8 mouse cellular contexts compared by ENCODE assay signal in genomic region chr15:89476475-89476815, GRCm38 (mm10). TPM values are rescaled to one million over a fixed set of nuclear protein-coding genes. Genes with fewer than 3 reads are reported as not detected.
A peak's percentile ranks its signal among the peaks of the same experiment; 100 is the strongest.
DNase-seq lines count a peak whose midpoint lies in the region; ATAC-seq and TF ChIP-seq lines count a peak whose summit lies in the region.

No protein-coding gene starts in this region.

- no peak for TF ChIP-seq CTCF in G1E (IDR thresholded peaks at IDR 0.05; ENCODE audit: low read depth, low read length)

- H3K4me1 ChIP-seq in heart, embryonic 16.5 days (ENCODE audit: control insufficient read depth, insufficient read depth, low read length), result peaks cover 15% of the 10 kb centered on the region
- peaks cover 29% of the 10 kb centered on the region for H3K4me1 ChIP-seq in G1E (ENCODE audit: insufficient read depth, low read depth, low read length)
- peaks cover 29% of the 10 kb centered on the region for H3K4me1 ChIP-seq in hindbrain, embryonic 13.5 days (replicated peaks)
- peaks cover 17% of the 10 kb centered on the region for H3K4me1 ChIP-seq in midbrain, embryonic 13.5 days (replicated peaks)

- intact Hi-C loops in heart, postnatal 14 days (cut with DNase I), result loop anchor here (2.0 kb wide), 1 partner anchor 22 kb away; the partner anchor contains the start of gene Shank3

- WGBS in heart, embryonic 16.5 days, result 4% methylated on average over 5 of the region's 5 CpGs
- 8% methylated on average over 5 of the region's 5 CpGs for WGBS in hindbrain, embryonic 13.5 days
- 9% methylated on average over 5 of the region's 5 CpGs for WGBS in midbrain, embryonic 13.5 days

- no peak for DNase-seq in heart, postnatal 14 days
- DNase-seq in G1E (ENCODE audit: low spot score), result peak; percentile 65
- no peak for DNase-seq in layer of hippocampus, postnatal 25 days (ENCODE audit: extremely low spot score in 1 of 2, low spot score in 1 of 2)
- DNase-seq in adrenal gland, adult 2 months, result no peak

- peak overlapping the region; percentile 83 for H3K27ac ChIP-seq in heart, embryonic 16.5 days (ENCODE audit: low read length)
- H3K27ac ChIP-seq in hindbrain, embryonic 13.5 days, result peak overlapping the region; percentile 86
- H3K27ac ChIP-seq in midbrain, embryonic 13.5 days, result peak overlapping the region; percentile 77

- peak overlapping the region; percentile 77 for H3K9ac ChIP-seq in heart, embryonic 16.5 days (ENCODE audit: low read length)
- peak overlapping the region; percentile 78 for H3K9ac ChIP-seq in hindbrain, embryonic 13.5 days
- peak overlapping the region; percentile 70 for H3K9ac ChIP-seq in midbrain, embryonic 13.5 days (replicated peaks)

- peak overlapping the region; percentile 66 for H3K4me3 ChIP-seq in heart, embryonic 16.5 days (ENCODE audit: low read length)
- peak overlapping the region; percentile 84 for H3K4me3 ChIP-seq in G1E (ENCODE audit: low read depth, low read length)
- peak overlapping the region; percentile 61 for H3K4me3 ChIP-seq in hindbrain, embryonic 13.5 days
- peak overlapping the region; percentile 62 for H3K4me3 ChIP-seq in midbrain, embryonic 13.5 days (replicated peaks)

- no peaks in the 10 kb centered on the region for H3K27me3 ChIP-seq in heart, embryonic 16.5 days (ENCODE audit: control insufficient read depth, insufficient read depth, low read length)
- peaks cover 4% of the 10 kb centered on the region; the same call in 1 of the 2 replicates for H3K27me3 ChIP-seq in G1E (ENCODE audit: insufficient read depth, low read length)
- H3K27me3 ChIP-seq in hindbrain, embryonic 13.5 days, result 0 out of 2 replicates have a peak, but pooled peaks cover 3% of the 10 kb centered on the region
- peaks cover 5% of the 10 kb centered on the region; the same call in 1 of the 2 replicates for H3K27me3 ChIP-seq in midbrain, embryonic 13.5 days

- H3K36me3 ChIP-seq in heart, embryonic 16.5 days (ENCODE audit: control insufficient read depth, insufficient read depth), result no peaks in the 10 kb centered on the region
- H3K36me3 ChIP-seq in G1E (replicated peaks), result peaks cover 36% of the 10 kb centered on the region
- H3K36me3 ChIP-seq in hindbrain, embryonic 13.5 days, result no peaks in the 10 kb centered on the region
- H3K36me3 ChIP-seq in midbrain, embryonic 13.5 days, result no peaks in the 10 kb centered on the region

- no peak for ATAC-seq in heart, embryonic 16.5 days (replicated peaks; ENCODE audit: extremely low read depth, insufficient read depth, low FRiP score)
- ATAC-seq in G1E (ENCODE audit: extremely low read depth, insufficient number of reproducible peaks, low FRiP score, poor library complexity, severe bottlenecking), result peak; percentile 6; the same call in 1 of the 2 replicates
- peak; percentile 12 for ATAC-seq in hindbrain, embryonic 13.5 days (ENCODE audit: low FRiP score)
- ATAC-seq in midbrain, embryonic 13.5 days, result no peak
- ATAC-seq in monocyte, adult 5-6 weeks (replicated peaks; ENCODE audit: insufficient number of reproducible peaks, low FRiP score, low TSS enrichment, poor library complexity, severe bottlenecking), result no peak

- H3K9me3 ChIP-seq in heart, embryonic 16.5 days (replicated peaks; ENCODE audit: control insufficient read depth, low read length), result no peaks in the 10 kb centered on the region
- H3K9me3 ChIP-seq in G1E (replicated peaks), result no peaks in the 10 kb centered on the region
- no peaks in the 10 kb centered on the region for H3K9me3 ChIP-seq in hindbrain, embryonic 13.5 days
- no peaks in the 10 kb centered on the region for H3K9me3 ChIP-seq in midbrain, embryonic 13.5 days

- H3K4me2 ChIP-seq in heart, embryonic 16.5 days (ENCODE audit: low read depth, low read length), result peak overlapping the region; percentile 92
- peak overlapping the region; percentile 91 for H3K4me2 ChIP-seq in hindbrain, embryonic 13.5 days
- H3K4me2 ChIP-seq in midbrain, embryonic 13.5 days (replicated peaks), result peak overlapping the region; percentile 84

RNA-seq across cellular contexts. Expression of gene Arsa, which starts 0.8 kb away (rescaled TPM):
- 15.9 and 17.3 TPM in 2 replicates for polyA plus RNA-seq in heart, embryonic 16.5 days (2015; fragmentation: Nextera tagmentation; extraction: Ambion mirVana)
- 10 to 100 TPM; 13.7 to 15.5 TPM for total RNA-seq in heart, postnatal 14 days (2021)
- 12.2 and 12.8 TPM in 2 replicates for total RNA-seq in G1E (2014; fragmentation: Nextera tagmentation)
- total RNA-seq in G1E (2017), result 21.1 and 25.4 TPM in 2 replicates
- polyA plus RNA-seq in G1E (2012), result 37.5 and 39.2 TPM in 2 replicates
- 19.7 and 21.2 TPM in 2 replicates for polyA plus RNA-seq in hindbrain, embryonic 13.5 days (2015; fragmentation: Nextera tagmentation; extraction: Ambion mirVana)
- polyA plus RNA-seq in midbrain, embryonic 13.5 days (2015; fragmentation: Nextera tagmentation; extraction: Ambion mirVana), result 16.7 and 17.6 TPM in 2 replicates
- 10 to 100 TPM; 29.4 to 29.6 TPM for total RNA-seq in layer of hippocampus, postnatal 25 days (2021)
- 11.2 to 12.6 TPM (median 11.7 TPM) in 3 replicates for total RNA-seq in monocyte, adult 5-6 weeks (2017)
- total RNA-seq in adrenal gland, adult 2 months (2021), result 10 to 100 TPM; 16.6 to 24.5 TPM
- polyA plus RNA-seq in adrenal gland, adult 2 months (2012; rRNA removed), result 57.6 and 67.8 TPM in 2 replicates

RNA-seq across cellular contexts. Expression of gene Mapk8ip2, which starts 22.7 kb away (rescaled TPM):
- polyA plus RNA-seq in heart, embryonic 16.5 days (2015; fragmentation: Nextera tagmentation; extraction: Ambion mirVana), result 0.11 and 0.29 TPM in 2 replicates
- under 1 TPM; 0.05 to 0.31 TPM for total RNA-seq in heart, postnatal 14 days (2021)
- total RNA-seq in G1E (2014; fragmentation: Nextera tagmentation) (not detected in 2 replicates), G1E (2017) (0.05 TPM in 1 of 2 replicates, not detected in the other)
- polyA plus RNA-seq in G1E (2012), result 0.01 TPM in 1 of 2 replicates, not detected in the other
- polyA plus RNA-seq in hindbrain, embryonic 13.5 days (2015; fragmentation: Nextera tagmentation; extraction: Ambion mirVana), result 74.0 and 80.1 TPM in 2 replicates
- polyA plus RNA-seq in midbrain, embryonic 13.5 days (2015; fragmentation: Nextera tagmentation; extraction: Ambion mirVana), result 72.9 and 75.9 TPM in 2 replicates
- total RNA-seq in layer of hippocampus, postnatal 25 days (2021), result 100 to 1,000 TPM; 242 to 243 TPM
- not detected in 3 replicates for total RNA-seq in monocyte, adult 5-6 weeks (2017)
- total RNA-seq in adrenal gland, adult 2 months (2021), result 10 to 100 TPM in 1 of 2 experiments, 1 to 10 TPM in 1; 8.7 to 10.5 TPM
- 4.4 and 7.1 TPM in 2 replicates for polyA plus RNA-seq in adrenal gland, adult 2 months (2012; rRNA removed)

RNA-seq across cellular contexts. Expression of gene Shank3, which starts 23.0 kb away (rescaled TPM):
- 1.6 and 2.0 TPM in 2 replicates for polyA plus RNA-seq in heart, embryonic 16.5 days (2015; fragmentation: Nextera tagmentation; extraction: Ambion mirVana)
- 10 to 100 TPM; 78.7 to 83.9 TPM for total RNA-seq in heart, postnatal 14 days (2021)
- total RNA-seq in G1E (2014; fragmentation: Nextera tagmentation) (not detected in 2 replicates), G1E (2017) (0.46 and 0.55 TPM in 2 replicates)
- polyA plus RNA-seq in G1E (2012), result 0.34 and 0.40 TPM in 2 replicates
- 11.0 and 12.1 TPM in 2 replicates for polyA plus RNA-seq in hindbrain, embryonic 13.5 days (2015; fragmentation: Nextera tagmentation; extraction: Ambion mirVana)
- 13.3 and 14.8 TPM in 2 replicates for polyA plus RNA-seq in midbrain, embryonic 13.5 days (2015; fragmentation: Nextera tagmentation; extraction: Ambion mirVana)
- total RNA-seq in layer of hippocampus, postnatal 25 days (2021), result 100 to 1,000 TPM; 235 to 265 TPM
- total RNA-seq in monocyte, adult 5-6 weeks (2017), result not detected in 3 replicates
- total RNA-seq in adrenal gland, adult 2 months (2021), result 10 to 100 TPM; 32.7 to 36.9 TPM
- 50.9 and 64.1 TPM in 2 replicates for polyA plus RNA-seq in adrenal gland, adult 2 months (2012; rRNA removed)

RNA-seq across cellular contexts. Expression of gene Chkb, which starts 46.7 kb away (rescaled TPM):
- polyA plus RNA-seq in heart, embryonic 16.5 days (2015; fragmentation: Nextera tagmentation; extraction: Ambion mirVana), result 80.5 and 84.9 TPM in 2 replicates
- total RNA-seq in heart, postnatal 14 days (2021), result 10 to 100 TPM; 50.9 to 59.9 TPM
- total RNA-seq in G1E (2014; fragmentation: Nextera tagmentation) (19.3 and 32.8 TPM in 2 replicates), G1E (2017) (42.5 and 51.0 TPM in 2 replicates)
- 75.9 and 85.4 TPM in 2 replicates for polyA plus RNA-seq in G1E (2012)
- polyA plus RNA-seq in hindbrain, embryonic 13.5 days (2015; fragmentation: Nextera tagmentation; extraction: Ambion mirVana), result 92.7 and 98.4 TPM in 2 replicates
- polyA plus RNA-seq in midbrain, embryonic 13.5 days (2015; fragmentation: Nextera tagmentation; extraction: Ambion mirVana), result 79.7 and 81.4 TPM in 2 replicates
- 10 to 100 TPM; 34.3 to 43.4 TPM for total RNA-seq in layer of hippocampus, postnatal 25 days (2021)
- total RNA-seq in monocyte, adult 5-6 weeks (2017), result 95.3 to 120 TPM (median 95.5 TPM) in 3 replicates
- total RNA-seq in adrenal gland, adult 2 months (2021), result 10 to 100 TPM; 50.7 to 66.8 TPM
- polyA plus RNA-seq in adrenal gland, adult 2 months (2012; rRNA removed), result 39.4 and 52.6 TPM in 2 replicates

RNA-seq across cellular contexts. Expression of gene Gm44502, which starts 46.9 kb away (rescaled TPM):
- polyA plus RNA-seq in heart, embryonic 16.5 days (2015; fragmentation: Nextera tagmentation; extraction: Ambion mirVana), result 0.19 and 0.35 TPM in 2 replicates
- total RNA-seq in heart, postnatal 14 days (2021), result 10 to 100 TPM; 11.0 to 14.6 TPM
- total RNA-seq in G1E (2014; fragmentation: Nextera tagmentation), result not detected in 2 replicates
- total RNA-seq in G1E (2017), result 0.12 and 0.71 TPM in 2 replicates
- polyA plus RNA-seq in G1E (2012), result 0.93 and 1.3 TPM in 2 replicates
- not detected in 2 replicates for polyA plus RNA-seq in hindbrain, embryonic 13.5 days (2015; fragmentation: Nextera tagmentation; extraction: Ambion mirVana)
- polyA plus RNA-seq in midbrain, embryonic 13.5 days (2015; fragmentation: Nextera tagmentation; extraction: Ambion mirVana), result not detected in 2 replicates
- not detected for total RNA-seq in layer of hippocampus, postnatal 25 days (2021)
- 0.76 to 1.2 TPM in 2 of 3 replicates, not detected in the other for total RNA-seq in monocyte, adult 5-6 weeks (2017)
- 1 to 10 TPM in 1 of 2 experiments, not detected in 1; 5.8 TPM for total RNA-seq in adrenal gland, adult 2 months (2021)
- polyA plus RNA-seq in adrenal gland, adult 2 months (2012; rRNA removed), result 8.2 and 10.6 TPM in 2 replicates

Comparison
In these comparisons a context has a peak if more than half of its experiments do, and no peak if none do; other contexts are left out.
1. ATAC-seq: peak in G1E (single experiment) and hindbrain, embryonic 13.5 days (single experiment); none in heart, embryonic 16.5 days (single experiment), midbrain, embryonic 13.5 days (single experiment) and monocyte, adult 5-6 weeks (single experiment).
2. RNA of gene Mapk8ip2, which starts 22.7 kb away (total RNA-seq): 242 to 243 TPM in layer of hippocampus, postnatal 25 days; 8.7 to 10.5 TPM in adrenal gland, adult 2 months, 0.05 to 0.31 TPM in heart, postnatal 14 days, 0.05 TPM in G1E and not detected in monocyte, adult 5-6 weeks; every median in the first group is over 10 times any median in the second.
3. RNA of gene Shank3, which starts 23.0 kb away (total RNA-seq): 235 to 265 TPM in layer of hippocampus, postnatal 25 days, 78.7 to 83.9 TPM in heart, postnatal 14 days and 32.7 to 36.9 TPM in adrenal gland, adult 2 months; 0.46 to 0.55 TPM in G1E and not detected in monocyte, adult 5-6 weeks; every median in the first group is over 10 times any median in the second.
4. Peak in every context shown above with its lines, with median percentiles within 50 percentile points of each other: H3K27ac ChIP-seq, H3K4me2 ChIP-seq, H3K4me3 ChIP-seq and H3K9ac ChIP-seq.